Comparison of ENCODE assay signal across 16 mouse cellular contexts in genomic region chr2:170306637-170307320, GRCm38 (mm10).
A peak's percentile ranks its signal among the peaks of the same experiment; 100 is the strongest.
DNase-seq lines count a peak whose midpoint lies in the region; ATAC-seq lines count a peak whose summit lies in the region.
"Had no signal": no experiment of that assay in that cellular context is flagged by ENCODE, and none has a peak within 500 bp of the region (broad histone marks: within the 10 kb centered on the region; RNA-seq: fewer than 3 reads in every experiment).

No protein-coding gene starts in this region.

- no peaks in the 10 kb centered on the region for H3K27me3 ChIP-seq in hindbrain, embryonic 11.5 days (ENCODE audit: control insufficient read depth, insufficient read depth, low read length)
- no peaks in the 10 kb centered on the region for H3K27me3 ChIP-seq in hindbrain, embryonic 14.5 days (ENCODE audit: control insufficient read depth, insufficient read depth, low read length)
- 0 out of 2 replicates have a peak, but pooled peaks cover 4% of the 10 kb centered on the region for H3K27me3 ChIP-seq in midbrain, embryonic 13.5 days
- H3K27me3 ChIP-seq in midbrain, embryonic 16.5 days (ENCODE audit: control insufficient read depth, insufficient read depth, low read depth, low read length) = no peaks in the 10 kb centered on the region
- no peaks in the 10 kb centered on the region for H3K27me3 ChIP-seq in embryonic facial prominence, embryonic 13.5 days
- H3K27me3 ChIP-seq: liver, embryonic 12.5 days had no signal

- H3K4me1 ChIP-seq in hindbrain, embryonic 11.5 days (replicated peaks; ENCODE audit: control insufficient read depth, insufficient read depth, low read length) = 0 out of 2 replicates have a peak, but pooled peaks cover 3% of the 10 kb centered on the region
- H3K4me1 ChIP-seq in hindbrain, embryonic 14.5 days (replicated peaks; ENCODE audit: control insufficient read depth, insufficient read depth, low read length) = peaks cover 8% of the 10 kb centered on the region; the same call in 1 of the 2 replicates
- peaks cover 12% of the 10 kb centered on the region; the same call in 1 of the 2 replicates for H3K4me1 ChIP-seq in midbrain, embryonic 13.5 days (replicated peaks)
- 0 out of 2 replicates have a peak, but pooled peaks cover 2% of the 10 kb centered on the region for H3K4me1 ChIP-seq in midbrain, embryonic 16.5 days (ENCODE audit: control insufficient read depth, insufficient read depth, low read length)
- H3K4me1 ChIP-seq in embryonic facial prominence, embryonic 13.5 days = peaks cover 27% of the 10 kb centered on the region
- H3K4me1 ChIP-seq: liver, embryonic 12.5 days had no signal

- 0 out of 2 replicates have a peak overlapping the region, but pooled peaks have one; percentile 47 for H3K27ac ChIP-seq in hindbrain, embryonic 11.5 days (ENCODE audit: low read depth, low read length)
- no peak overlapping the region; the same call in 1 of the 2 replicates for H3K27ac ChIP-seq in hindbrain, embryonic 14.5 days
- H3K27ac ChIP-seq in midbrain, embryonic 13.5 days = 0 out of 2 replicates have a peak overlapping the region, but pooled peaks have one; percentile 30
- no peak overlapping the region for H3K27ac ChIP-seq in midbrain, embryonic 16.5 days (ENCODE audit: low read length)
- peak overlapping the region; percentile 73; the same call in 1 of the 2 replicates for H3K27ac ChIP-seq in embryonic facial prominence, embryonic 13.5 days
- H3K27ac ChIP-seq: liver, embryonic 12.5 days had no signal

- WGBS in hindbrain, embryonic 11.5 days = 87% methylated on average over 9 of the region's 9 CpGs
- WGBS in hindbrain, embryonic 14.5 days = 85% methylated on average over 9 of the region's 9 CpGs
- whole genome bisulfite sequencing in midbrain, embryonic 13.5 days = 84% methylated on average over 9 of the region's 9 CpGs
- WGBS in midbrain, embryonic 16.5 days = 87% methylated on average over 9 of the region's 9 CpGs
- 84% methylated on average over 9 of the region's 9 CpGs for WGBS in embryonic facial prominence, embryonic 13.5 days

- H3K36me3 ChIP-seq in hindbrain, embryonic 11.5 days (ENCODE audit: control insufficient read depth, insufficient read depth, low read length) = no peaks in the 10 kb centered on the region
- no peaks in the 10 kb centered on the region for H3K36me3 ChIP-seq in hindbrain, embryonic 14.5 days (replicated peaks; ENCODE audit: control insufficient read depth, insufficient read depth)
- no peaks in the 10 kb centered on the region for H3K36me3 ChIP-seq in midbrain, embryonic 13.5 days
- H3K36me3 ChIP-seq in midbrain, embryonic 16.5 days (ENCODE audit: control insufficient read depth, insufficient read depth, low read length) = no peaks in the 10 kb centered on the region
- H3K36me3 ChIP-seq in embryonic facial prominence, embryonic 13.5 days = no peaks in the 10 kb centered on the region
- H3K36me3 ChIP-seq: liver, embryonic 12.5 days had no signal

- no peak overlapping the region for H3K4me2 ChIP-seq in hindbrain, embryonic 11.5 days (replicated peaks; ENCODE audit: low read depth, low read length)
- H3K4me2 ChIP-seq in hindbrain, embryonic 14.5 days (replicated peaks) = no peak overlapping the region
- no peak overlapping the region for H3K4me2 ChIP-seq in midbrain, embryonic 13.5 days (replicated peaks)
- no peak overlapping the region for H3K4me2 ChIP-seq in midbrain, embryonic 16.5 days (ENCODE audit: low read length)
- no peak overlapping the region for H3K4me2 ChIP-seq in embryonic facial prominence, embryonic 13.5 days
- H3K4me2 ChIP-seq: liver, embryonic 12.5 days had no signal

- H3K9me3 ChIP-seq in hindbrain, embryonic 11.5 days (ENCODE audit: control insufficient read depth, low read length) = no peaks in the 10 kb centered on the region
- no peaks in the 10 kb centered on the region for H3K9me3 ChIP-seq in hindbrain, embryonic 14.5 days (ENCODE audit: control insufficient read depth, low read length)
- H3K9me3 ChIP-seq in midbrain, embryonic 13.5 days = no peaks in the 10 kb centered on the region
- no peaks in the 10 kb centered on the region for H3K9me3 ChIP-seq in midbrain, embryonic 16.5 days (replicated peaks; ENCODE audit: control insufficient read depth, low read length, poor library complexity, severe bottlenecking)
- H3K9me3 ChIP-seq in embryonic facial prominence, embryonic 13.5 days = no peaks in the 10 kb centered on the region

- H3K9ac ChIP-seq in hindbrain, embryonic 11.5 days (ENCODE audit: low read depth, low read length) = no peak overlapping the region
- no peak overlapping the region for H3K9ac ChIP-seq in hindbrain, embryonic 14.5 days
- no peak overlapping the region for H3K9ac ChIP-seq in midbrain, embryonic 13.5 days (replicated peaks)
- no peak overlapping the region for H3K9ac ChIP-seq in midbrain, embryonic 16.5 days (ENCODE audit: low read depth, low read length)
- no peak overlapping the region for H3K9ac ChIP-seq in embryonic facial prominence, embryonic 13.5 days
- H3K9ac ChIP-seq: liver, embryonic 12.5 days had no signal

- H3K4me3 ChIP-seq in hindbrain, embryonic 11.5 days (ENCODE audit: low read depth, low read length) = no peak overlapping the region
- H3K4me3 ChIP-seq in hindbrain, embryonic 14.5 days (replicated peaks; ENCODE audit: low read length) = no peak overlapping the region
- no peak overlapping the region for H3K4me3 ChIP-seq in midbrain, embryonic 13.5 days (replicated peaks)
- H3K4me3 ChIP-seq in midbrain, embryonic 16.5 days (ENCODE audit: low read depth, low read length) = no peak overlapping the region
- no peak overlapping the region for H3K4me3 ChIP-seq in embryonic facial prominence, embryonic 13.5 days
- H3K4me3 ChIP-seq: liver, embryonic 12.5 days had no signal

- no peak for ATAC-seq in hindbrain, embryonic 11.5 days (ENCODE audit: low FRiP score)
- ATAC-seq in hindbrain, embryonic 14.5 days (ENCODE audit: low FRiP score) = no peak
- ATAC-seq in midbrain, embryonic 13.5 days = no peak
- no peak for ATAC-seq in midbrain, embryonic 16.5 days
- no peak for ATAC-seq in embryonic facial prominence, embryonic 13.5 days (ENCODE audit: insufficient number of reproducible peaks, insufficient read depth, low FRiP score, low TSS enrichment, low read depth)
- 0 out of 2 replicates have a peak, but pooled peaks have one; percentile 31 for ATAC-seq in megakaryocyte-erythroid progenitor cell, adult 5-6 weeks (replicated peaks; ENCODE audit: low FRiP score, low TSS enrichment, poor library complexity, severe bottlenecking)
- no peak for ATAC-seq in erythroid progenitor cell, adult 5-6 weeks (replicated peaks; ENCODE audit: low FRiP score, poor library complexity, severe bottlenecking)
- ATAC-seq: CD4-positive, CD25-positive, alpha-beta regulatory T cell, adult 4 months; liver, embryonic 12.5 days had no signal

- DNase-seq in hindbrain, embryonic 11.5 days (ENCODE audit: low spot score) = no peak
- DNase-seq in hindbrain, embryonic 14.5 days (ENCODE audit: low spot score) = no peak
- no peak for DNase-seq in adrenal gland, postnatal 4 days (ENCODE audit: low spot score in 2 of 2)
- DNase-seq: adrenal gland, adult 8-10 months; cerebellum, adult 8-10 months; kidney, adult 18-20 months; kidney, postnatal 14 days; lung, postnatal 14 days; spleen, adult 18-20 months had no signal

Comparison
In these comparisons a context has a peak if more than half of its experiments do, and no peak if none do; other contexts are left out.
1. H3K27ac ChIP-seq: peak in hindbrain, embryonic 11.5 days (single experiment), midbrain, embryonic 13.5 days (single experiment) and embryonic facial prominence, embryonic 13.5 days (single experiment); none in hindbrain, embryonic 14.5 days (single experiment) and midbrain, embryonic 16.5 days (single experiment).